Mouse (Mus musculus) cerebellum, adult 2 months (tissue): Measurements from ENCODE around the gene Ncor2.

Experiments used
- CTCF ChIP-seq: fragments of 200-500 bp; IDR thresholded peaks from 2 replicates; pipeline ENCODE4 v1.5.1; 2011; ENCODE audit warnings: low read depth, mild to moderate bottlenecking, control low read depth, low read length, moderate library complexity, borderline replicate concordance; ENCODE audit not compliant: insufficient read depth
- POLR2A ChIP-seq: fragments of 200-500 bp; IDR thresholded peaks from 2 replicates; pipeline ENCODE4 v1.6.1; 2011; ENCODE audit warnings: low read length, control low read depth, borderline replicate concordance; ENCODE audit not compliant: insufficient read depth

DNA sequence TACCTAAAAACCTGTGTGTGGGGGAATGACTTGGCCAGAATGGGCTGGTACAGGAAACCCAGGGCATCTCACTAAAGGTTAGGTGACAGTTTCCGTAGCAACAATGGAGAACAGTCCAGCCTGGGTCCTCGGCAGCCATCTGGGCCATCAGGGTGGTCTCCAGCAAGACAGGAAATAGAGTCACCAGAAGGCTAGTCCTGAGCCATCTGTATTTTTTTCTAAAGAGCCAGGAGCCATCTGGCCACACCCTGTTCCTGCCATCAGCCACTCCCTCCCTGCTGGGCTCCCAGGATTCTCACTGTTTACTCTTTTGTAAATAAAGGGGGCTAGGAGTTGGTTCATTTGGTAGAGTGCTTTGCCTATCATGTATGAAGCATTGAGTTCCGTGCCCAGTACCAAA is 16.1 kb upstream of the Ncor2 start:
- TF ChIP-seq POLR2A (no peak), CTCF (no peak)
